Mouse (Mus musculus) layer of hippocampus, adult 9-10 months (tissue): ENCODE results near the gene Cyp4f40.
"Not testable (repeated sequence)": the region's sequence is repeated elsewhere in the genome, so short reads cannot be mapped to it uniquely, and the experiment has no call there.

Experiments
- DNase-seq: peaks from one replicate; pipeline ENCODE4 v3.0.0; 2022; ENCODE audit warnings: low spot score

Cyp4f40 gene

DNA sequence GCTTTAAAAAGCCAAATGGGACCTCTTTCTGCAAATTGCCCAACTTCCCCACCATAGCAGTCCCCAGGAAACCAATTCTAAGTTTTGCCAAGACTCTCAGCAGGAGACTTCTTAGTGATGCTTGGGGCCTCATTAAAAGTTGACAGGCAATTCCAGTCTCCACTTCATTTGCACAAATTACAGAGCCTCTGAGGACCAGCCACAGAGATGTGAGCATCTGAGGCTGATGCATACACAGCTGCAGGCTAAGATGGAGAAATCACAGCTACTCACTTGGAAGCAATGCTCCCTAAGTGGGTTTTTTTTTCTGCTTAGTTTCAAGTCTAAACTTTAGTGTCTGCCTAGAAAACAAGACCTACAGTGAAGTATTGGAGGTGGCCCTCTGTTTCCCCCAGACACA, 51.8 kb downstream of the Cyp4f40 start:
- DNase-seq, result not testable (repeated sequence)

DNA sequence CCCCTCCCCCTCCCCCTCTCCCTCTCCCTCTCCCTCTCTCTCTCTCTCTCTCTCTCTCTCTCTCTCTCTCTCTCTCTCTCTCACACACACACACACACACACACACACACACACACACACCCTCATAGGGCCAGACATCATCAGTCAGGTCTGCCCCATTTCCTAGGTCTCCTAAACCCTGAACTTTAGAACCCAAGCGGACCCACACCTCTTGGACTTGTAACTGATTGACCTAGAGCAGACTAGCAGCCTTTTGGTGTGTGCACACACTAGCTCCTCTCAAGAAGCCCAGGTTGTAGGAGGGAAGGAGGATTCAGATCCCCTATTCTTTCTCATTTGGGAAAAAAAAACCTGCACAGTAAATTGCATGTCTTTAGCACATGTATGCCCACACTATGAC, 63.5 kb downstream of the Cyp4f40 start:
- DNase-seq, result not testable (repeated sequence)

DNA sequence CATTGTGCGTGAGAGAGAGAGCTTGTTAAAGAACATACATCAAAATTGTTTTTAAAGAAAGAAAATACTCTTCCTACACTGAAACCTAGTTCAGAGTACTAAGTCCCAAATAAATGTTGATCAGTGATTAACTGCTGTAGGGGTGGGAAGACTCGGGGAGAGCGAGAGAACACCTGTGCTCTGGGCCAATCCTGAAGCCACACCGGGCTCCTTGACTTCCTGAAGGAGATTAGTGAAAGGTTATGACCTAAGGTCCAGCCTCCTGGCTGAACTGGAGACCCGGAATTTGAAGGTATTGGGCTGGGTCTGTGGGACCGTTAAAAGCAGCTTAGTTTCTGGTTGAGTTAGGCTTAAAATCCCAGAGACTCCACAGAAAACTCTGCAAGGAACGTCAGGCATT, 64.1 kb downstream of the Cyp4f40 start:
- DNase-seq, result no peak

DNA sequence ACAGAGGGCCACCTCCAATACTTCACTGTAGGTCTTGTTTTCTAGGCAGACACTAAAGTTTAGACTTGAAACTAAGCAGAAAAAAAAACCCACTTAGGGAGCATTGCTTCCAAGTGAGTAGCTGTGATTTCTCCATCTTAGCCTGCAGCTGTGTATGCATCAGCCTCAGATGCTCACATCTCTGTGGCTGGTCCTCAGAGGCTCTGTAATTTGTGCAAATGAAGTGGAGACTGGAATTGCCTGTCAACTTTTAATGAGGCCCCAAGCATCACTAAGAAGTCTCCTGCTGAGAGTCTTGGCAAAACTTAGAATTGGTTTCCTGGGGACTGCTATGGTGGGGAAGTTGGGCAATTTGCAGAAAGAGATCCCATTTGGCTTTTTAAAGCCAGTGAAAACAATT, 67.7 kb downstream of the Cyp4f40 start:
- not testable (repeated sequence) for DNase-seq
